Mouse (Mus musculus): ENCODE data around the gene Nlk.

The Nlk gene

DNA sequence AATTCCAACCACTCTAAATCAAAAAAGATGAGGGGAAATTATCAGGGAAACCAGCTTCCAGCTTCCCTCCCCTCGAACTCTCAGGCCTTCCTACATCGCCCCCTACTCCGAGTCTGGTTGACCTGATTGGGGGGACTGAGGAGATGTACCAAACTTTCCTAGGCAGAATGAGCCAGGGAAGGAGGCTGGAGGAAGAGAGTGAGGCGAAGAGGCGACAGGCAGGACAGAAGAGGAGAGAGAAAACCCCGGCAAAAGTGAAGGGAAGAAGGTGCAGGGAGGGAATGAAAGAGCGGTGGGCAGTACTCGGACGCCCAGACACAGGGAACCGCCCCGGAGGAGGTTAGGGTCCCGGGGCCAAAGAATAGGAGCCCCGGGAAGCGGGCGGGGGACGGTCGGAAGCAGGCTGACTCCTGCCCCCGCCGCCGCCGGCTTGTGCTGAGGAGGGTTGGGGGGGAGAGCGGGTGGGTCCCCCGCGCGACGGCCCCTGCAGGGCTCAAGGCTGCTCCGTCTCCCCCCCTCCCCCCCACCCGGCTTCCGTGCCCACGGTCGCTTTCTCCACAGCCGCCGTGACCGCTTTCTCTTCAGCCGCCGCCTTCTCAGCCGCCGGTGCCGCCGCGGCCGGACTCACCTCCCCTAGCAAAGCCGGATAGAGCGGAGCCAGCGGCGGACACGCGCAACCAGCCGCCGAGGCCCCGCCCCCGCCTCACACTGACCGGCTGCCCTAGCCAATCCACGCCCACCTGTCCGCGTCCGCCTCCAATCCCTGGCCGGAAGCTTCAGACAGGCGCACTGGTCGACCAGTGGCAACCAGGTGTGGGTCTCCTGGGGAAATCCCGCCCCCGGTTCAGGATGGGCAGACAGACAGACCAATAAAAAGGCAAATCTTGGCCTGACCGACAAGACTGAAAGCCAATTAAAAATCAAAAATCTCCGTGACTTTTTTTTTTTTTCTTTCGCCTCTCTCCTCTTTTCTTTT is at the start of gene Nlk:
Gene Nlk (minus strand): TSS at position 597 of the 976 bp plus-strand sequence.
- peak; percentile 98 for DNase-seq (ENCODE audit: low spot score)

- DNase-seq (ENCODE audit: low spot score): no peak
These were observed 49.1 kb upstream of the Nlk start for GRCm38 (mm10) chr11:78746264-78746663.

DNA sequence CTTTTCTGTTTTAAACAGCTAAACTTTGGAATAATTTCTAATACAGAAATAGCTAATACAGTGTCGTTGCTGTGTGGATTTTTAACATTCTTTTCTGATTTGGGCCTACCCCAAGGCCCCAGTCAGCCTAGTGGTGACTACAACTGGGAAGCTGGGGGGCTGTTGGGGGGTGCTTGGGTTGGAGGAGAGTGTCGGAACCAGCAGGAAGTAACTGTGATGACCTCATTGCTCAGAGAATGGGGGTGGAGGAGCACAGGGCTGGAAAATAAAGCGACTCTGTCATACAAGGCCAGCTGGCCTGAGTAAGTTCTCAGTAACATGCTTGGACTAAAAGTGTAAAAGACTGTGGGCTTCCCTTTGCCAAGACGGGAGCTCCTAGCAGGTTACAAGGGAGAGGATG is 48.3 kb upstream of the Nlk start:
- no peak for DNase-seq (ENCODE audit: low spot score)

DNA sequence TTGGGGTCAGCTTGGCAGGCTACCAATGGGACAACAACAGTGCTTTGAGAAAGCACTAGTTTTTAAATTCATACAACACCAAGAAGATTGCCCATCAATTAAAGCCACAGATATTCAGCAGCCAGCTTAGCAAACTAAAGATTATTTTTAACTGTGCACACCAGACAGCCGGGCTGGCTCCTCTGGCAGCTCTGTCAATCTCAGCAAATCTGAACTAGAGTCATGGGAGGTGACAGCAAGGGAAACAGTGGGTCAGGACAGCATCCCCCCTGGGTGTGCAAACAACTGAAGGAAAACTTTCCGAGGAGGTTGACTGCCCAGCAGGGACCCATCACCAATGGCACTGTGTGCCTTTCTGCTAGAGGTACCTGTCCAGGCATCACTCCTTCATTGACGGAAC is 45.3 kb upstream of the Nlk start:
- no peak for DNase-seq (ENCODE audit: low spot score)

- DNase-seq (ENCODE audit: low spot score): no peak
These were observed 44.8 kb upstream of the Nlk start for GRCm38 (mm10) chr11:78741958-78742357.

GRCm38 (mm10) chr11:78739361-78739760 is 42.2 kb upstream of the Nlk start:
- DNase-seq (ENCODE audit: low spot score): no peak

DNA sequence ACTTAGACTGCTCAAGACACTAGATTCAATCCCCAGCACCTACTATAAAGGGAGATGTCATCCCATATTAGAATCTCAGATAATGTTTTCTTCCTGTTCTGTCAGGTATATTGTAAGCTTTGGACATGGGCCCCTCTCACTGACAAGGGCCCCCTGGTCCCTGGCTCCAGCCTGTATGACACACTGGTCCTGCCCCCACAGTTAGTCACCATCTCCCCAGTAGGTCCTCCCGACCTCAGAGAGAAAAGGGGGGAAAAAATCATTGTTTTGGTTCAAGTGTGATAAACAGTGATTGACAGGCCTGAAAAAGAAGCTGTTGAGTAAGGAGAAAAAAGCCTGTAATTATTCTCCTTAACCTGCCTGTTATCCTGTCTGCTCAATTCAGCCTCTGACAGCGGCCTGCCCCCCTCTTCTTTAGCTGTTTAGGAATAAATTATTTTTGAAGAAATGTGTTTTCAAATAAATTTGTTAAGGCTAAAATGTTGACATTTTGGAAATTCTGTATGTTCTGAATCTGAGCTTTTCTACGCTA is 39.8 kb upstream of the Nlk start:
- no peak for DNase-seq (ENCODE audit: low spot score)

DNA sequence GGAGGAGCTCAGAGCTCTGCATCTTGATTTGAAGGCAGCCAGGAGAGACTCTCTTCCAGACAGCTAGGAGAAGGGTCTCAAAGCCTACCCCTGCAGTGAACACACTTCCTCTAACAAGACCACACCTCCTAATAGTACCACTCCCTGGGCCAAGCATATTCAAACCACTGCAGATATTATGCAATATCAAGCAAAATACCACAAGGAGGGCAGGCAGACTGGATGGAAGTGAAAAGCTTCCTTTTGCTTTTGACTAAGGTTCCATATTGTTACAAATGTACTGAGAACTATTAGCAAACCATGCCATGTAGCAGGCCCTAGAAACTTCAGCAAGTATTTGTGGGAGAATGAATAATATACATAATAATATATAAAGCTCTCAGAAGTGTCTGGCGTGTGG is 38.0 kb upstream of the Nlk start:
- no peak for DNase-seq (ENCODE audit: low spot score)

DNA sequence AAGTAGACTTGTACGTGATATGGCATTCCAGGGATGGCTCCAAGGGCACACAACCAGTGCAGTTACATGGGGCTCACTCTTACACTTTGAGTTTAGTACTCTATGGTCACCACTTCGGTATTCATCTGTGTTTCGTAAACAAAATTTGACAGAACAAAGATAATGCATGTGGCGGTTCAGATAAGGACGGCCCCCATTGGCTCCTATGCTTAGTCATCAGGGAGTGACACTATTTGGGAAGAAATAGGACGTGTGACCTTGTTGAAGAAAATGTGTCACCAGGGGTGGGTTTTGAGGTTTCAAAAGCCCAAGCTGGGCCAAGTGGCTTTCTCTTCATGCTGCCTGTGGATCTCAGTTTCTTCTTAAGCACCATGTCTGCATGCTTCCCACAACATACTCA is 35.4 kb upstream of the Nlk start:
- DNase-seq (ENCODE audit: low spot score): no peak

GRCm38 (mm10) chr11:78730902-78731301 is 33.7 kb upstream of the Nlk start:
- no peak for DNase-seq (ENCODE audit: low spot score)

DNA sequence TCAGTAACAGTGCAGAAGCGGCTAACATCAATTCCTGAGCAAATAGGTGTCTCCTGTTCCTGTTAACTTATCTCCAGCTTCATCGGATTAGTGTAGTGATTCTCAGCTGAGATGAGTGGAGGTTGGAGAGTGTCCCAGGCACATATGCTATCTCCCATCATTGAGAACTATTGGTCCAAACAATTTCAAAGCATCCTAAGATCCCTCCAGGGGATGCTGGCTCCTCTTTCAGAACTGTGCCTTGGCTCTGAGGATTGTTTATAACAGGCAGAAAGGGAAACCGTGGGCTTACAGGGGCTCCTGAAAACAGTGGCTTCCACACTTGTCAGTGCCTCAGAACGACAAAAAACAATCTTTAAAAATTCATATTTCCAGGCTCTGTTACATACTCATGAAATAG is 30.9 kb upstream of the Nlk start:
- DNase-seq (ENCODE audit: low spot score): no peak

- DNase-seq (ENCODE audit: low spot score): no peak
These were observed 29.2 kb upstream of the Nlk start for GRCm38 (mm10) chr11:78726366-78726765.

DNA sequence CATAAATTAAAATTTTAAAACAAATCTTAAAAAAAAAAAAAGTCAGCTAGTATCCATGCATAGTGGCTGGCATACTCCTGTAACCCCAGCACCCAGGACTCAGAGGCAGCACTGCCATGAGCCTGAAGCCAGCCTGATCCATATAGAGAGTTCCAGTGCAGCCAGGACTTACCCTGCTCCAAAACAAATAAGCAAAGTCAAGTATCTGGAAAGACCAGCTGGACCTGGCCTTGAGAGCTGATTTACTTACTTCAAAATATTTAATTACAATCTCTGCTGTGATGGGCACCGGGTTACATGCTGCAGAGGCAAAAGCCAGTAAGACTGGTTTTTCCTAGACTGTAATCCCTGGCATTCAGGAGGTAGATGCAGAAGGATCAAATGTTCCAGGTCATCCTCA is 27.6 kb upstream of the Nlk start:
- DNase-seq (ENCODE audit: low spot score): no peak

DNA sequence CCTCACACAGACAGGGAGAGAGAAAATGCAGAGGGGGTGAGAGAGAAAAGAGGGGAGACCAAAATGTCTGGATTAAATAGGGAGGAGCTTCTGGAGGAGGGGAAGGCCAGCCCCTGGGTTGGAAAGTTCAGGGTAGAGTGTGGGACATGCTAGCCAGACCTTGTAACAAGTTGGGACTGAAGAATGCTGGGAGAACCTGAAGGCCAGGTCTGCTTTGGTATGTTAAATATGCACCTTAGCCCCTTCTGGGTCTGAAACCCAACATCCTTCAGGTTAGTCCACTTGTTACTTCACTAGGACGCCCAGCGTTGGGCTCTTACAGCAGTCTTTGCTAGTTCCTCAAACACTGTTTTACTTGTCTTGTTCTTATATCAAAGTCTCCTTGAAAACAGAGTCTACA is 24.2 kb upstream of the Nlk start:
- DNase-seq (ENCODE audit: low spot score): no peak

DNA sequence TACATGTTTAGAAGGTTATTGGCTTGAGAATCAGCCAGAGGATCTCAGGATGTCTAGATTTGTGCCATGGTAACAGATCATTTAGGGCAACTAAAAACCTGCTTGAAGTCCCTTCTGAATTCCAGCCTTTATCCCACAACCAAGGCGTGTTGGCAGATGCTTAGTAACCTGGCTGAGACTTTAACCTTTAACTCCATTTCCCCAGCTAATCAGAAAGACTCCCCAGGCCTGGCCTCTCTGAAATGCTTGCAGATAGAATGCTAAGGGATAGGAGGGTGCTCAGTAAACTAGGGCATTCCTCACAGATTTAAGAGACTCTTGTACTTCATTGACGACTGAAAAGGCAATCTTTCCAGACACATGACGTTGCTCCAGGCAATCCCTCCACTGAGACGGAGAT is 20.5 kb upstream of the Nlk start:
- DNase-seq (ENCODE audit: low spot score): no peak

DNA sequence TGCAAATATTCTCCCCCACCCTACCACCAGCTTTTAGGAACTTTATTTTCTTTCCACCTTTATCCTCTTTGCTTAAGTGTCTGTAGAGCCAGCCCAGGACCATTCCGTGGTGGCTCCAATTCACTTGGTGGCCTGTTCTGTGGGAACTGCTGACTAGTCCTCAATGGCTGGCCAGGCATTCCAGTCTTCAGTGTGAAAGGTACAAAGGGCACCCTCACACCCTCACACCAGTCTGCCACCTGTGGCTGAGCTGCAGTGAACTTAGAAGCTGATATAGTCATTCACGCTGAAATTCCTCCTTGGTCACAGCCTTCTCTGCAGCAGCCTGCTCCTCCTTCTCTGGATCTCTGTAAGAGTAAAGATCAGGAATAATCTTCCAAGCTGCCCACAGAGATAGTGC is 11.5 kb upstream of the Nlk start:
- DNase-seq (ENCODE audit: low spot score): no peak

DNA sequence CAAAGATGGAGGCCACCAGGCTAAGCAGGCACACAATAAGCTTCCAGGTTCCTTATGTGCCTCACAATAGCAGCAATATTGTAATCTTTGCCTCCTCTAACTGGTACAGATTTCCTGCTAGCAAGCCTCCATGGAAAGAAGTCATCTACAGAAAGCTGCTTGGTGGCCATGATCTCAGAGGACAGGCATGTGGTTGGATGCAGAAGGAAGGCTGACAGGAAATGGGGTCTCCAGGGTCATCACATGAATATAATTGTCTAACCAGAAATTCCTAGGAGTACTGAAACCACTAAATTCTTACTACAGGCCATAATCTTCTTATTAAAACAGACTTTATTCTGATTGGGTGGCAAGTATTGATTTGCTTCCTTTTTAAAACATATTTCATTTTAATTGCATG is 8.9 kb upstream of the Nlk start:
- no peak for DNase-seq (ENCODE audit: low spot score)

GRCm38 (mm10) chr11:78703085-78703484 is 5.9 kb upstream of the Nlk start:
- no peak for DNase-seq (ENCODE audit: low spot score)

- DNase-seq (ENCODE audit: low spot score): no peak
These were observed 5.1 kb upstream of the Nlk start for GRCm38 (mm10) chr11:78702319-78702718.

GRCm38 (mm10) chr11:78697753-78698171 is 589 bp upstream of the Nlk start:
- DNase-seq (ENCODE audit: low spot score): peak; percentile 89

- peak; percentile 11 for DNase-seq (ENCODE audit: low spot score)
These were observed 2.9 kb downstream of the Nlk start for GRCm38 (mm10) chr11:78694249-78694648.

DNA sequence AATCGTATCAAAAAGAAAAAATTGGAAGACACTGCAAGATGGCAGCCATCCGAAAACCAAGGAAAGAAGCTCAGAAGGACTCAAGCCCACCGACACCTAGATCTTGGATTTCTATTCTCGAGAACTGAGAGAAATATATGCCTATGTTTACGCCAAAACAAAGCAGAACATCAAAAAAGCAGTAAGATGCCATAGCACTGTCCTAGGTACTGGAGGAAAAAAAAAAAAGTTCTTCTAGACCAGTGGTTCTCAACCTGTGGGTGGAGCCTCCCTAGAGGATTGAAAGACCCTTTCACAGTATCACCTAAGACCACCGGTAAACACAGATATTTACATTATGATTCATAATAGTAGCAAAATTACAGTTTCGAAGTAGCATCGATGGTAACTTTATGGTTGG is 3.9 kb downstream of the Nlk start:
- no peak for DNase-seq (ENCODE audit: low spot score)

GRCm38 (mm10) chr11:78691201-78691600 is 6.0 kb downstream of the Nlk start:
- DNase-seq (ENCODE audit: low spot score): no peak

- DNase-seq (ENCODE audit: low spot score): no peak
These were observed 6.6 kb downstream of the Nlk start for GRCm38 (mm10) chr11:78690547-78690946.

Measured in MN1 (cell line).